Mouse (Mus musculus) lung, embryonic 15.5 days (tissue): ENCODE results near the gene Ppm1g. TPM values are rescaled to one million over a fixed set of nuclear protein-coding genes. Genes with fewer than 3 reads are reported as not detected.

Experiments used
- ATAC-seq: fragments of 200-750 bp; cut with Nextera tagmentation; 2 replicates; pipeline ENCODE4 v1.8.0; 2017; ENCODE audit warnings: moderate number of reproducible peaks, borderline replicate concordance; ENCODE audit not compliant: low FRiP score, low TSS enrichment; ENCODE audit errors: extremely low read depth
- H3K27ac ChIP-seq: fragments of 300-500 bp; sonication (generic); 2 replicates; pipeline ENCODE4 v1.5.1; 2015; ENCODE audit warnings: moderate library complexity, mild to moderate bottlenecking, inconsistent platforms
- H3K27me3 ChIP-seq: fragments of 300-500 bp; sonication (generic); 2 replicates; pipeline ENCODE4 v1.6.1; 2015; ENCODE audit warnings: inconsistent platforms
- H3K36me3 ChIP-seq: fragments of 300-500 bp; sonication (generic); 2 replicates; pipeline ENCODE4 v1.6.1; 2015; ENCODE audit warnings: inconsistent platforms
- H3K4me1 ChIP-seq: fragments of 300-500 bp; sonication (generic); 2 replicates; pipeline ENCODE4 v1.6.1; 2015; ENCODE audit warnings: inconsistent platforms
- H3K4me2 ChIP-seq: fragments of 300-500 bp; sonication (generic); 2 replicates; pipeline ENCODE4 v1.6.1; 2015; ENCODE audit warnings: inconsistent platforms, mild to moderate bottlenecking, moderate library complexity
- H3K4me3 ChIP-seq: fragments of 300-500 bp; sonication (generic); 2 replicates; pipeline ENCODE4 v1.5.1; 2015; ENCODE audit warnings: mild to moderate bottlenecking, inconsistent platforms
- H3K9ac ChIP-seq: fragments of 300-500 bp; sonication (generic); 2 replicates; pipeline ENCODE4 v1.6.1; 2015; ENCODE audit warnings: inconsistent platforms
- H3K9me3 ChIP-seq: fragments of 300-500 bp; sonication (generic); 2 replicates; pipeline ENCODE4 v1.6.1; 2016; ENCODE audit warnings: inconsistent platforms
- WGBS: fragments of 180-500 bp; shearing (Covaris S2); methylation state at CpG from one replicate; pipeline ENCODE4 v1.1.7; 2015; 5-methylcytosine and 5-hydroxymethylcytosine counted together
- polyA plus RNA-seq: library from polyadenylated mRNA; unstranded; fragments of >200 nt; fragmentation: Nextera tagmentation; extraction: Ambion mirVana; gene quantifications from 2 replicates; pipeline ENCODE4 v1.2.1, GENCODE M21; 2015

Ppm1g gene
- 141 and 144 TPM in 2 replicates for polyA plus RNA-seq

GRCm38 (mm10) chr5:31220448-31221303, at the start of gene Ppm1g:
Gene Ppm1g, minus strand, starts transcription at chr5:31220687.
- ATAC-seq, result peak; percentile 97
- under 1% methylated on average over 67 of the region's 70 CpGs for WGBS

GRCm38 (mm10) chr5:31267686-31268085, 47.2 kb upstream of the Ppm1g start:
- no peaks in the 10 kb centered on the region for H3K4me1 ChIP-seq
- H3K27me3 ChIP-seq, result no peaks in the 10 kb centered on the region
- no peak overlapping the region for H3K27ac ChIP-seq
- no peak overlapping the region for H3K4me2 ChIP-seq
- H3K4me3 ChIP-seq, result no peak overlapping the region
- peaks cover 57% of the 10 kb centered on the region for H3K36me3 ChIP-seq
- H3K9me3 ChIP-seq, result no peaks in the 10 kb centered on the region
- 82% methylated on average over 6 of the region's 6 CpGs for WGBS
- ATAC-seq, result no peak
- no peak overlapping the region for H3K9ac ChIP-seq

More at GRCm38 (mm10) chr5:31220448-31221303, at the start of gene Ppm1g:
- Histone ChIP-seq H3K4me3 (peak within 1 kb of the TSS; percentile 89), H3K27me3 (no peaks in the 10 kb centered on the region), H3K4me1 (peaks cover 14% of the 10 kb centered on the region), H3K36me3 (no peaks in the 10 kb centered on the region), H3K27ac (peak within 1 kb of the TSS; percentile 88), H3K9ac (peak within 1 kb of the TSS; percentile 84), H3K4me2 (peak within 1 kb of the TSS; percentile 73), H3K9me3 (no peaks in the 10 kb centered on the region)

GRCm38 (mm10) chr5:31266101-31266500, 45.6 kb upstream of the Ppm1g start:
- H3K4me3 ChIP-seq, result no peak overlapping the region
- ATAC-seq, result no peak
- no peaks in the 10 kb centered on the region for H3K27me3 ChIP-seq
- H3K36me3 ChIP-seq, result peaks cover 54% of the 10 kb centered on the region
- no peak overlapping the region for H3K27ac ChIP-seq
- 78% methylated on average over 7 of the region's 7 CpGs for WGBS
- H3K4me1 ChIP-seq, result no peaks in the 10 kb centered on the region
- no peaks in the 10 kb centered on the region for H3K9me3 ChIP-seq
- H3K9ac ChIP-seq, result no peak overlapping the region
- H3K4me2 ChIP-seq, result no peak overlapping the region

- no peak for ATAC-seq
- H3K4me2 ChIP-seq, result no peak overlapping the region
- H3K9me3 ChIP-seq, result no peaks in the 10 kb centered on the region
- WGBS, result 82% methylated on average over 11 of the region's 11 CpGs
- no peak overlapping the region for H3K9ac ChIP-seq
- H3K4me3 ChIP-seq, result no peak overlapping the region
- H3K36me3 ChIP-seq, result peaks cover 59% of the 10 kb centered on the region
- H3K27ac ChIP-seq, result no peak overlapping the region
- no peaks in the 10 kb centered on the region for H3K27me3 ChIP-seq
- H3K4me1 ChIP-seq, result 0 out of 2 replicates have a peak, but pooled peaks cover 8% of the 10 kb centered on the region
These were observed 37.1 kb upstream of the Ppm1g start for GRCm38 (mm10) chr5:31257616-31258015.

GRCm38 (mm10) chr5:31255971-31256370, 35.5 kb upstream of the Ppm1g start:
- ATAC-seq, result no peak
- Histone ChIP-seq H3K27me3 (no peaks in the 10 kb centered on the region), H3K27ac (no peak overlapping the region), H3K4me3 (no peak overlapping the region), H3K9ac (no peak overlapping the region), H3K4me2 (no peak overlapping the region), H3K9me3 (no peaks in the 10 kb centered on the region), H3K4me1 (peaks cover 8% of the 10 kb centered on the region; the same call in 1 of the 2 replicates), H3K36me3 (peaks cover 62% of the 10 kb centered on the region)
- WGBS, result 88% methylated on average over 2 of the region's 2 CpGs

GRCm38 (mm10) chr5:31255381-31255780, 34.9 kb upstream of the Ppm1g start:
- Histone ChIP-seq H3K27ac (no peak overlapping the region), H3K9me3 (no peaks in the 10 kb centered on the region), H3K4me1 (peaks cover 8% of the 10 kb centered on the region; the same call in 1 of the 2 replicates), H3K36me3 (peaks cover 62% of the 10 kb centered on the region), H3K4me3 (no peak overlapping the region), H3K4me2 (no peak overlapping the region), H3K27me3 (no peaks in the 10 kb centered on the region), H3K9ac (no peak overlapping the region)
- 88% methylated on average over 2 of the region's 2 CpGs for WGBS
- ATAC-seq, result no peak

GRCm38 (mm10) chr5:31254901-31255300, 34.4 kb upstream of the Ppm1g start:
- WGBS, result 82% methylated on average over 8 of the region's 8 CpGs
- peak overlapping the region; percentile 39; the same call in 1 of the 2 replicates for H3K27ac ChIP-seq
- no peak overlapping the region for H3K4me2 ChIP-seq
- H3K36me3 ChIP-seq, result peaks cover 62% of the 10 kb centered on the region
- no peaks in the 10 kb centered on the region for H3K27me3 ChIP-seq
- no peak overlapping the region for H3K4me3 ChIP-seq
- no peaks in the 10 kb centered on the region for H3K9me3 ChIP-seq
- no peak overlapping the region for H3K9ac ChIP-seq
- peaks cover 8% of the 10 kb centered on the region; the same call in 1 of the 2 replicates for H3K4me1 ChIP-seq
- ATAC-seq, result no peak

- no peak overlapping the region for H3K4me3 ChIP-seq
- 64% methylated on average over 7 of the region's 7 CpGs for WGBS
- peaks cover 62% of the 10 kb centered on the region for H3K36me3 ChIP-seq
- no peak for ATAC-seq
- H3K4me2 ChIP-seq, result no peak overlapping the region
- H3K27me3 ChIP-seq, result no peaks in the 10 kb centered on the region
- H3K4me1 ChIP-seq, result peaks cover 8% of the 10 kb centered on the region; the same call in 1 of the 2 replicates
- H3K27ac ChIP-seq, result peak overlapping the region; percentile 39
- no peak overlapping the region for H3K9ac ChIP-seq
- H3K9me3 ChIP-seq, result no peaks in the 10 kb centered on the region
These were observed 34.0 kb upstream of the Ppm1g start for GRCm38 (mm10) chr5:31254452-31254851.

- peak overlapping the region; percentile 39; the same call in 1 of the 2 replicates for H3K27ac ChIP-seq
- H3K4me2 ChIP-seq, result no peak overlapping the region
- H3K4me1 ChIP-seq, result peaks cover 8% of the 10 kb centered on the region; the same call in 1 of the 2 replicates
- H3K9me3 ChIP-seq, result no peaks in the 10 kb centered on the region
- H3K4me3 ChIP-seq, result no peak overlapping the region
- no peaks in the 10 kb centered on the region for H3K27me3 ChIP-seq
- 84% methylated on average over 8 of the region's 8 CpGs for WGBS
- ATAC-seq, result no peak
- H3K36me3 ChIP-seq, result peaks cover 66% of the 10 kb centered on the region
- no peak overlapping the region for H3K9ac ChIP-seq
These were observed 33.3 kb upstream of the Ppm1g start for GRCm38 (mm10) chr5:31253806-31254205.

GRCm38 (mm10) chr5:31252795-31253545, 32.5 kb upstream of the Ppm1g start:
- Histone ChIP-seq H3K9ac (0 out of 2 replicates have a peak overlapping the region, but pooled peaks have one; percentile 47), H3K27ac (no peak overlapping the region), H3K4me2 (peak overlapping the region; percentile 49), H3K4me3 (peak overlapping the region; percentile 39), H3K4me1 (peaks cover 11% of the 10 kb centered on the region; the same call in 1 of the 2 replicates), H3K36me3 (peaks cover 66% of the 10 kb centered on the region), H3K27me3 (no peaks in the 10 kb centered on the region), H3K9me3 (no peaks in the 10 kb centered on the region)
- no peak for ATAC-seq
- 63% methylated on average over 16 of the region's 16 CpGs for WGBS

- peak overlapping the region; percentile 39 for H3K4me3 ChIP-seq
- WGBS, result 49% methylated on average over 10 of the region's 10 CpGs
- peaks cover 11% of the 10 kb centered on the region; the same call in 1 of the 2 replicates for H3K4me1 ChIP-seq
- no peak for ATAC-seq
- peak overlapping the region; percentile 47; the same call in 1 of the 2 replicates for H3K9ac ChIP-seq
- H3K9me3 ChIP-seq, result no peaks in the 10 kb centered on the region
- no peaks in the 10 kb centered on the region for H3K27me3 ChIP-seq
- peak overlapping the region; percentile 67 for H3K27ac ChIP-seq
- peaks cover 65% of the 10 kb centered on the region for H3K36me3 ChIP-seq
- H3K4me2 ChIP-seq, result peak overlapping the region; percentile 49
These were observed 31.7 kb upstream of the Ppm1g start for GRCm38 (mm10) chr5:31252151-31252550.
